Mouse (Mus musculus): ENCODE results near the gene Scd1. TPM values are rescaled to one million over a fixed set of nuclear protein-coding genes. Genes with fewer than 3 reads are reported as not detected.
"Not testable (repeated sequence)": the region's sequence is repeated elsewhere in the genome, so short reads cannot be mapped to it uniquely, and the experiment has no call there.

The Scd1 gene
- polyA plus RNA-seq, 1 experiment from 2014 or later: 3.3 TPM

- no peak overlapping the region for H3K27ac ChIP-seq (ENCODE audit: low read length)
- H3K4me2 ChIP-seq (replicated peaks; ENCODE audit: low read depth, low read length): no peak overlapping the region
- WGBS: 20% methylated on average over 6 of the region's 6 CpGs
- no peaks in the 10 kb centered on the region for H3K9me3 ChIP-seq (ENCODE audit: low read length)
- peak; percentile 91 for ATAC-seq (ENCODE audit: low FRiP score, low TSS enrichment)
- H3K36me3 ChIP-seq (ENCODE audit: insufficient read depth, low read length): no peaks in the 10 kb centered on the region
- H3K27me3 ChIP-seq (ENCODE audit: insufficient read depth, low read length): no peaks in the 10 kb centered on the region
- H3K9ac ChIP-seq (replicated peaks; ENCODE audit: low read length): no peak overlapping the region
- no peaks in the 10 kb centered on the region for H3K4me1 ChIP-seq (ENCODE audit: insufficient read depth, low read length)
- H3K4me3 ChIP-seq (ENCODE audit: low read length): no peak overlapping the region
These were observed 34.7 kb downstream of the Scd1 start for GRCm38 (mm10) chr19:44372969-44373368.

DNA sequence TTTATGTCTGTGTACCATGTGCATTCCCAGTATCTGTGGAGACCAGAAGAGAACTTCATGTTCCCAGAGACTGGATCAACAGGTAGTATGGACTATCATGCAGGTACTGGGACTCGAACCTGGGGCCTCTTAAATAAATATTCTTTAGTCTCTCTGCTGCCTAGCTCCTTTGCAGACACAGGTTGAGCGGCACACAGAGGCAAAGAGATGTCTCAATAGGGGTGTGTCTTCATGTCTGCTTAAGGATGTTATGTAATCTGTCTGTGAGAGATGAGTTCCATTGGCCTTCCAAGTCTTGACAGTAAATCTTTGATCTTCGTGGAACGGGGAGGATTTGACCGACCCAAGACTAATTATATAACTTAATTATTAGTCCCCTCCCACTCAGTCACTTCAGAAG is 37.4 kb downstream of the Scd1 start:
- Histone ChIP-seq H3K4me1 (ENCODE audit: insufficient read depth, low read length) (peaks cover 8% of the 10 kb centered on the region; the same call in 1 of the 2 replicates), H3K27me3 (ENCODE audit: insufficient read depth, low read length) (no peaks in the 10 kb centered on the region), H3K27ac (ENCODE audit: low read length) (no peak overlapping the region), H3K4me2 (replicated peaks; ENCODE audit: low read depth, low read length) (no peak overlapping the region), H3K9me3 (ENCODE audit: low read length) (no peaks in the 10 kb centered on the region), H3K9ac (replicated peaks; ENCODE audit: low read length) (no peak overlapping the region), H3K36me3 (ENCODE audit: insufficient read depth, low read length) (no peaks in the 10 kb centered on the region), H3K4me3 (ENCODE audit: low read length) (no peak overlapping the region)
- no peak for ATAC-seq (ENCODE audit: low FRiP score, low TSS enrichment)
- 53% methylated on average over 5 of the region's 5 CpGs for WGBS

GRCm38 (mm10) chr19:44369371-44369770 is 38.3 kb downstream of the Scd1 start:
- Histone ChIP-seq H3K9me3 (ENCODE audit: low read length) (no peaks in the 10 kb centered on the region), H3K4me2 (replicated peaks; ENCODE audit: low read depth, low read length) (no peak overlapping the region), H3K4me1 (ENCODE audit: insufficient read depth, low read length) (peaks cover 8% of the 10 kb centered on the region; the same call in 1 of the 2 replicates), H3K27ac (ENCODE audit: low read length) (no peak overlapping the region), H3K36me3 (ENCODE audit: insufficient read depth, low read length) (no peaks in the 10 kb centered on the region), H3K4me3 (ENCODE audit: low read length) (no peak overlapping the region), H3K9ac (replicated peaks; ENCODE audit: low read length) (no peak overlapping the region), H3K27me3 (ENCODE audit: insufficient read depth, low read length) (no peaks in the 10 kb centered on the region)
- no peak for ATAC-seq (ENCODE audit: low FRiP score, low TSS enrichment)
- 64% methylated on average over 8 of the region's 8 CpGs for WGBS

- not testable (repeated sequence) for H3K27me3 ChIP-seq (ENCODE audit: insufficient read depth, low read length); H3K4me2 ChIP-seq (replicated peaks; ENCODE audit: low read depth, low read length); H3K36me3 ChIP-seq (ENCODE audit: insufficient read depth, low read length); H3K9ac ChIP-seq (replicated peaks; ENCODE audit: low read length); H3K4me3 ChIP-seq (ENCODE audit: low read length); H3K4me1 ChIP-seq (ENCODE audit: insufficient read depth, low read length); H3K27ac ChIP-seq (ENCODE audit: low read length); H3K9me3 ChIP-seq (ENCODE audit: low read length)
- WGBS: 39% methylated on average over 10 of the region's 10 CpGs
- ATAC-seq (ENCODE audit: low FRiP score, low TSS enrichment): peak; percentile 51; the same call in 1 of the 2 replicates
These were observed 40.6 kb downstream of the Scd1 start for GRCm38 (mm10) chr19:44367076-44367475.

DNA sequence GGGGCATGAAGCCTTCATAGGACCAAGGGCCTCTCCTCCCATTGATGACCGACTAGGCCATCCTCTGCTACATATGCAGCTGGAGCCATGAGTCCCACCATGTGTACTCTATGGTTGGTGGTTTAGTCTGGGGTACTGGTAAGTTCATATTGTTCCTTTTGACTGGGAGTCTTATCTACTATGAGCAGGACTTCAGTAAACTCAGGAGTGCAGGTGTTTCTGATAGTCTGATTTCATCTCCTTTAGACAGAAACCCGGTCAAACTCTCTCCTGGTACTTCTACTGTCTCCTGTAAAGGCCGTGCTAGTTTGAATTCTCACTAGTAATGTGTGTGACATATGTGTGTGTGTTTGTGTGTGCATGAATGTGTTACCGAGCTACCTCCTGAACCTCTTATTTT is 41.9 kb downstream of the Scd1 start:
- WGBS: 92% methylated on average over 4 of the region's 4 CpGs
- H3K4me1 ChIP-seq (ENCODE audit: insufficient read depth, low read length): peaks cover 8% of the 10 kb centered on the region; the same call in 1 of the 2 replicates
- no peaks in the 10 kb centered on the region for H3K36me3 ChIP-seq (ENCODE audit: insufficient read depth, low read length)
- H3K4me3 ChIP-seq (ENCODE audit: low read length): no peak overlapping the region
- H3K27me3 ChIP-seq (ENCODE audit: insufficient read depth, low read length): no peaks in the 10 kb centered on the region
- no peaks in the 10 kb centered on the region for H3K9me3 ChIP-seq (ENCODE audit: low read length)
- ATAC-seq (ENCODE audit: low FRiP score, low TSS enrichment): no peak
- H3K9ac ChIP-seq (replicated peaks; ENCODE audit: low read length): no peak overlapping the region
- H3K27ac ChIP-seq (ENCODE audit: low read length): no peak overlapping the region
- no peak overlapping the region for H3K4me2 ChIP-seq (replicated peaks; ENCODE audit: low read depth, low read length)

DNA sequence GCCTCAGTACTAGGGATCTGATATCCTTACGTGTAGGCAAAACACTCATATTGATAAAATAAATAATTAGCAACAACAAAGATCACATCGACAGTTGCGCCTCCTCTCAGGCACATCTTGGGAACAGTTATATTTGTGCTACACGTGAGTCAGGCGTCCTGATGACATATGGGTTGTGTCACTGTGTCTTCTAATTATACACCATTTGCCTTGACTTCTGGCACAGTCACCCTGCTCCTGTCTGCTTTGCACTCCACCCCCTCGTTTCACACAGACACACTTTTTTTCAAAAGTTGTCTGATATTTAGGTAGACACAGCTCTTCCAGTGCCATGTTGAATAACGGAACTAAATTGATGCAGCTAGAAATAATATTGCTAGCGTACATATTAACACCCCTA is 43.6 kb downstream of the Scd1 start:
- H3K4me2 ChIP-seq (replicated peaks; ENCODE audit: low read depth, low read length): no peak overlapping the region
- H3K4me1 ChIP-seq (ENCODE audit: insufficient read depth, low read length): peaks cover 8% of the 10 kb centered on the region; the same call in 1 of the 2 replicates
- no peak overlapping the region for H3K9ac ChIP-seq (replicated peaks; ENCODE audit: low read length)
- H3K36me3 ChIP-seq (ENCODE audit: insufficient read depth, low read length): no peaks in the 10 kb centered on the region
- no peaks in the 10 kb centered on the region for H3K27me3 ChIP-seq (ENCODE audit: insufficient read depth, low read length)
- no peaks in the 10 kb centered on the region for H3K9me3 ChIP-seq (ENCODE audit: low read length)
- H3K27ac ChIP-seq (ENCODE audit: low read length): no peak overlapping the region
- no peak overlapping the region for H3K4me3 ChIP-seq (ENCODE audit: low read length)
- WGBS: 74% methylated on average over 8 of the region's 8 CpGs
- ATAC-seq (ENCODE audit: low FRiP score, low TSS enrichment): no peak

DNA sequence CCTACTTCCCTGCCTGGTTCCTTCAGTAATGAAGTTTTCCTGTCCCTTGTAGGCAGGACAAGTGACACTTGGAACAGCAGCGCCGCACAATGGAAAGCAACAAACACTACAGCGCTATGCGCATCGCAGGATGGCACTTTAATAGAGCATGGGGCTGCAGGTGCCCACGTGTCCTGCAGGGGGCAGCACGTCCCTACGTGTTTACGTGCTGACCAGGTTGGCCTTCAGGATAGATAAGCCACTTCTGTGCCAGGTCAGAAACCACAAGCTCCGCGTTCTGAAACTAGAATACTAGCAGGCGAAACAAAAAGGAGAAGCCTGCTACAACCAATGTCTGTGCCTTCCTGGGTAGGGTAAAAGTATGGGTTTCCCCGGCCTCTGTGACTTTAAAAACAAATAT is 44.1 kb downstream of the Scd1 start:
- 24% methylated on average over 13 of the region's 13 CpGs for WGBS
- peak; percentile 67; the same call in 1 of the 2 replicates for ATAC-seq (ENCODE audit: low FRiP score, low TSS enrichment)

DNA sequence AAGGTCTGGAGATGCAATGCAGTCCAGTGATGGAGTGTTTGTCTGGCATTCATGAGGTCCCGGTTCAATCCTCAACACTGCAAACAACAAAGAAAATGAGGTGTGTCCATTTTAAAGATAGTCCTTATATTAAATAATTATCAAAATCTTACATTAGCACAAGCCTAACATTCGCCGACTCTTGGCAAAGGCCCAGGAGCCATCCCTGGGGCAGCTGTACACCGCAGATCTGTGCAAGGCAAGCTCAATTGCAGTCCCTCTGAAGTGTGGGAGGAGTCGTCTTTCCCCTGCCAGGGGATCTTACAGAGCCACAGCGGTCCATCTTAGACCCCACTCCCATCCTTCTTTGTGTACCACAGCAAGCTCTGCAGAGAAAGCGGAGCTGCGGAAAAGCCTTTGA is 49.0 kb downstream of the Scd1 start:
- Histone ChIP-seq H3K36me3 (ENCODE audit: insufficient read depth, low read length) (no peaks in the 10 kb centered on the region), H3K9me3 (ENCODE audit: low read length) (no peaks in the 10 kb centered on the region), H3K4me2 (replicated peaks; ENCODE audit: low read depth, low read length) (no peak overlapping the region), H3K27me3 (ENCODE audit: insufficient read depth, low read length) (no peaks in the 10 kb centered on the region), H3K4me1 (ENCODE audit: insufficient read depth, low read length) (peaks cover 4% of the 10 kb centered on the region; the same call in 1 of the 2 replicates), H3K4me3 (ENCODE audit: low read length) (no peak overlapping the region), H3K9ac (replicated peaks; ENCODE audit: low read length) (no peak overlapping the region), H3K27ac (ENCODE audit: low read length) (no peak overlapping the region)
- 50% methylated on average over 8 of the region's 8 CpGs for WGBS
- no peak for ATAC-seq (ENCODE audit: low FRiP score, low TSS enrichment)

More for the DNA sequence above, 44.1 kb downstream of the Scd1 start:
- no peaks in the 10 kb centered on the region for H3K36me3 ChIP-seq (ENCODE audit: insufficient read depth, low read length)
- no peaks in the 10 kb centered on the region for H3K9me3 ChIP-seq (ENCODE audit: low read length)
- H3K4me3 ChIP-seq (ENCODE audit: low read length): no peak overlapping the region
- H3K4me2 ChIP-seq (replicated peaks; ENCODE audit: low read depth, low read length): no peak overlapping the region
- peaks cover 8% of the 10 kb centered on the region; the same call in 1 of the 2 replicates for H3K4me1 ChIP-seq (ENCODE audit: insufficient read depth, low read length)
- H3K27ac ChIP-seq (ENCODE audit: low read length): no peak overlapping the region
- H3K9ac ChIP-seq (replicated peaks; ENCODE audit: low read length): no peak overlapping the region
- H3K27me3 ChIP-seq (ENCODE audit: insufficient read depth, low read length): no peaks in the 10 kb centered on the region

DNA sequence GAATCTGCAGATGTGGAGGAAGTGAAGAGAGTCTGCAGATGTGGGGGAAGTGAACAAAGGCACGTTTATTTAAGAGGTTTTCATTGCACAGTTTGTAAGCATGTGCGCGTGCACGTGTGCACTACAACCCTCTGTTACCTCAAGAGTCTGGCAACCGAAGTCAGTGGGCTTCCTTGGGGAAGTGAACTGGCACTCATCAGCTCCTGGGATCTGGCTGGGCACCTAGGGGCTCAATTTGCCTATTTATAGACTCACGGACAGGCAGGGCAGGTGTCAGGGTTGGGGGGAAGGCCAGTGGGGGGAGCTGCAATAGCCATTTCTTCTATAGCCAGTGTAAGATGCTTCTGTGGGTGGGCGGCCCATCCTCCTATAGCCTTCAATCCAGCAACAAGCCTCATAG is 55.9 kb downstream of the Scd1 start:
- no peak overlapping the region for H3K27ac ChIP-seq (ENCODE audit: low read length)
- H3K36me3 ChIP-seq (ENCODE audit: insufficient read depth, low read length): no peaks in the 10 kb centered on the region
- peaks cover 4% of the 10 kb centered on the region; the same call in 1 of the 2 replicates for H3K4me1 ChIP-seq (ENCODE audit: insufficient read depth, low read length)
- no peak overlapping the region for H3K9ac ChIP-seq (replicated peaks; ENCODE audit: low read length)
- 81% methylated on average over 7 of the region's 7 CpGs for WGBS
- no peak overlapping the region for H3K4me3 ChIP-seq (ENCODE audit: low read length)
- H3K9me3 ChIP-seq (ENCODE audit: low read length): peaks cover 5% of the 10 kb centered on the region; the same call in 1 of the 2 replicates
- no peak for ATAC-seq (ENCODE audit: low FRiP score, low TSS enrichment)
- H3K4me2 ChIP-seq (replicated peaks; ENCODE audit: low read depth, low read length): no peak overlapping the region
- no peaks in the 10 kb centered on the region for H3K27me3 ChIP-seq (ENCODE audit: insufficient read depth, low read length)

DNA sequence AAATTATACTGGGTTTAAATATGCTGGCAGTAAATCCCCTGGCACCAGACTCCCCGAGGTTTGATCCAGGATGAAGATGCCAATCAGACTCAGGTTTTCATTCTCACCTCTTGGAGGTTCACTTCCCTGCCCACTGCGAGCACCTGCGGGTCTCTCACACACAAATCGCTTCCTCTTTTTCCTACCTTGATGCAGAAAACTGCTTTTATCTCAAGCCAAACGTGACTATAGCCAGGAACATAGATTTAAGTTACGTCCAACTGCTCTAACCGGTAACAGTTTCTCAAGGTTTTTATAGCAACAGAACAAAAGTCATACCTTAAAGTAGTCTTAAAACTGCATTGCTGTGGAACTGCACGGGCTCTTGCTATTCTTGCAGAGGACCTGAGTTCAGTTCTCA is 58.0 kb downstream of the Scd1 start:
- no peaks in the 10 kb centered on the region for H3K36me3 ChIP-seq (ENCODE audit: insufficient read depth, low read length)
- H3K4me2 ChIP-seq (replicated peaks; ENCODE audit: low read depth, low read length): no peak overlapping the region
- 89% methylated on average over 8 of the region's 8 CpGs for WGBS
- H3K27me3 ChIP-seq (ENCODE audit: insufficient read depth, low read length): no peaks in the 10 kb centered on the region
- H3K9me3 ChIP-seq (ENCODE audit: low read length): peaks cover 5% of the 10 kb centered on the region; the same call in 1 of the 2 replicates
- no peak overlapping the region for H3K4me3 ChIP-seq (ENCODE audit: low read length)
- no peaks in the 10 kb centered on the region for H3K4me1 ChIP-seq (ENCODE audit: insufficient read depth, low read length)
- H3K9ac ChIP-seq (replicated peaks; ENCODE audit: low read length): no peak overlapping the region
- H3K27ac ChIP-seq (ENCODE audit: low read length): no peak overlapping the region
- no peak for ATAC-seq (ENCODE audit: low FRiP score, low TSS enrichment)
